Mouse (Mus musculus) E14TG2a.4 (cell line): ENCODE data around the gene Crp.

Source experiments
- CTCF ChIP-seq: conservative IDR thresholded peaks from 2 replicates; pipeline ENCODE4 v1.5.1; 2014; ENCODE audit warnings: low read length
- POU5F1 ChIP-seq: IDR thresholded peaks from 2 replicates; pipeline ENCODE4 v1.6.1; 2014; ENCODE audit warnings: low read length, borderline replicate concordance

- TF ChIP-seq POU5F1 = no peak
- no peak for TF ChIP-seq CTCF
Measured at GRCm38 (mm10) chr1:172680742-172681141, 17.1 kb upstream of the Crp start.
